Mouse (Mus musculus) ES-E14 (cell line): ENCODE measurements around the gene B3gat3. TPM values are rescaled to one million over a fixed set of nuclear protein-coding genes. Genes with fewer than 3 reads are reported as not detected.

Experiments used
- DNase-seq: peaks from one replicate; pipeline ENCODE4 v3.0.0-alpha.2; 2013; ENCODE audit warnings: low read depth, low spot score
- H3K27ac ChIP-seq: 2 replicates; pipeline ENCODE4 v1.5.1; 2012; ENCODE audit warnings: low read depth, mild to moderate bottlenecking, low read length, moderate library complexity, mixed read lengths; ENCODE audit not compliant: poor library complexity, insufficient read depth, severe bottlenecking
- H3K36me3 ChIP-seq: 2 replicates; pipeline ENCODE4 v1.6.1; 2012; ENCODE audit warnings: mild to moderate bottlenecking, low read length, moderate library complexity, mixed read lengths; ENCODE audit not compliant: control insufficient read depth, poor library complexity, insufficient read depth, severe bottlenecking
- H3K4me1 ChIP-seq, 2 experiments: fragments of 150-350 bp in 1 of 2; sonication (generic) in 1 of 2; 2 replicates each; pipeline ENCODE4 v1.6.1; 2012; ENCODE audit warnings: low read length in 2 of 2, mild to moderate bottlenecking in 1 of 2, mixed read lengths in 1 of 2; ENCODE audit not compliant: control insufficient read depth in 2 of 2, insufficient read depth in 2 of 2, poor library complexity in 1 of 2
- H3K4me3 ChIP-seq, 2 experiments: fragments of 150-350 bp in 1 of 2; sonication (generic) in 1 of 2; 2 replicates each; pipeline ENCODE4 v1.5.1; 2012; ENCODE audit warnings: low read length in 2 of 2, low read depth in 1 of 2, mild to moderate bottlenecking in 1 of 2, mixed read lengths in 1 of 2; ENCODE audit not compliant: insufficient read depth in 1 of 2, poor library complexity in 1 of 2, severe bottlenecking in 1 of 2
- H3K9ac ChIP-seq: 2 replicates; pipeline ENCODE4 v1.6.1; 2012; ENCODE audit warnings: low read depth, mild to moderate bottlenecking, low read length, mixed read lengths; ENCODE audit not compliant: poor library complexity, insufficient read depth, severe bottlenecking
- H3K9me3 ChIP-seq: fragments of 150-350 bp; sonication (generic); 2 replicates; pipeline ENCODE4 v1.6.1; 2012; ENCODE audit warnings: low read depth, mild to moderate bottlenecking, low read length; ENCODE audit not compliant: control insufficient read depth, insufficient read depth
- CHD2 ChIP-seq: IDR thresholded peaks from 2 replicates; pipeline ENCODE4 v1.6.1; 2014; ENCODE audit warnings: mild to moderate bottlenecking, low read depth, low read length, inconsistent platforms
- HCFC1 ChIP-seq: IDR thresholded peaks from 2 replicates; pipeline ENCODE4 v1.6.1; 2012; ENCODE audit warnings: low read length, inconsistent platforms, borderline replicate concordance; ENCODE audit not compliant: insufficient read depth
- MAFK ChIP-seq: IDR thresholded peaks from 2 replicates; pipeline ENCODE4 v1.6.1; 2014; ENCODE audit warnings: mild to moderate bottlenecking, low read depth, low read length, inconsistent platforms; ENCODE audit not compliant: insufficient read depth
- ZC3H11A ChIP-seq: IDR thresholded peaks from 2 replicates; pipeline ENCODE4 v1.6.1; 2012; ENCODE audit warnings: low read depth, mild to moderate bottlenecking, inconsistent platforms, low read length, borderline replicate concordance
- ZNF384 ChIP-seq: IDR thresholded peaks from 2 replicates; pipeline ENCODE4 v1.6.1; 2012; ENCODE audit warnings: low read depth, low read length, inconsistent platforms
- in situ Hi-C, 2 experiments: fragments of 600-800 bp; cut with MboI; formaldehyde crosslinking; loops; one replicate each; pipeline ENCODE4 v1.15.1; 2025; ENCODE audit warnings: low sequenced_read_pairs in 2 of 2, inconsistent platforms in 1 of 2; ENCODE audit not compliant: unreplicated experiment in 2 of 2
- total RNA-seq: library from RNA; depleted of rRNA; stranded (reverse); fragments of 300-350 nt; gene quantifications from 2 replicates; pipeline ENCODE4 v1.2.3, GENCODE M21; 2012

The B3gat3 gene
- total RNA-seq, 1 experiment = 36.8 TPM

DNA sequence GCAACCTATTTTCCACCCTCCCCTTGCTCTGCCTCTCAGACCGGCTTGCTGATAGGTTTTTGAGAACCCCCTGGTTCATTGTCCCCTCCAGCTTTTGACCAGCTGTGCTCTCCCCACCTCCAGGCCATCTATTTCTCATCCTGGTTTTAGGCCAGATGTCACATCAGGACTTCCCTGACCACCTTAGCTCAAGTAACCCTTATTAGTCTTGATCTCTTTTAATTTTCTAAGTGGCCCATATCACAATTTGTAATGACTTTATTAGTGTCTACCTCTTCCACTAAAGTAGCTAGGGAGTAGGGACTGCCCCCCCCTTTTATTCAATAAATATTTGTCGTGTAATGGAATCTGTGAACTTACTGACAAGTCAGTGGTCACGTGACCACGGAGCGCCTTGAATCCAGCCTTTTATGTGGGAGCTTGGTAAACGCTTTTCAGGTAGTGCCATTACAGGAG, 690 bp downstream of the B3gat3 start:
- Histone ChIP-seq H3K9ac (peak overlapping the region; percentile 88), H3K4me3 (peak overlapping the region; percentile 94 to 96), H3K36me3 (no peaks in the 10 kb centered on the region; the same call in 1 of the 2 replicates), H3K9me3 (no peaks in the 10 kb centered on the region), H3K4me1 (peaks cover 0 to 3% of the 10 kb centered on the region in 2 experiments; a peak in 1 of 4 replicates), H3K27ac (peak overlapping the region; percentile 68; the same call in 1 of the 2 replicates)
- TF ChIP-seq MAFK (no peak), ZNF384 (no peak), HCFC1 (no peak), CHD2 (no peak), ZC3H11A (0 out of 2 replicates have a peak, but pooled peaks have one; percentile 1)
- in situ Hi-C loops = loop anchor here in 1 of 2 experiments (25.0 kb wide), 1 partner anchor 1691 kb away; the partner anchor contains the start of genes Ddb1 and Tkfc
- DNase-seq = no peak

DNA sequence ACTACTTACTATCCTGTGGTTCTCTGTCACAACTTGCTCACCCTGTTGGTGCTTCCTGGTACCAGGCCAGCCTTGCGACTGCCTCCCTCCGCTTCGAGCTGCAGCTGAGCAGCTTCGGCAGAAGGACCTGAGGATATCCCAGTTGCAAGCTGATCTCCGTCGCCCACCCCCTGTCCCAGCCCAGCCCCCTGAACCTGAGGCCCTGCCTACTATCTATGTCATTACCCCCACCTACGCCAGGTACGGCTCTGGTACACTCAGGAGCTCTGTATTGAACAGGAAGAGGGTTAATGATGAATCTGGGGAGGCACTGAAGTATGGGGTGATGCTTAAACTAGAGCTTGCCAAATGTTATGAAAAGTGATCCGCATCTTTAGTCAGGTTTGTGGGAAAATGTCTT, 1.6 kb downstream of the B3gat3 start:
- 0 out of 2 replicates have a peak overlapping the region, but pooled peaks have one; percentile 1 for H3K9ac ChIP-seq
- no peaks in the 10 kb centered on the region for H3K36me3 ChIP-seq
- H3K9me3 ChIP-seq = no peaks in the 10 kb centered on the region
- TF ChIP-seq ZNF384 (no peak), ZC3H11A (no peak), CHD2 (no peak), MAFK (no peak), HCFC1 (no peak)
- in situ Hi-C loops = loop anchor here in 1 of 2 experiments (25.0 kb wide), 1 partner anchor 1691 kb away; the partner anchor contains the start of genes Ddb1 and Tkfc
- H3K4me1 ChIP-seq = peaks cover 0 to 3% of the 10 kb centered on the region in 2 experiments; a peak in 1 of 4 replicates
- no peak overlapping the region for H3K4me3 ChIP-seq
- no peak for DNase-seq
- H3K27ac ChIP-seq = no peak overlapping the region

DNA sequence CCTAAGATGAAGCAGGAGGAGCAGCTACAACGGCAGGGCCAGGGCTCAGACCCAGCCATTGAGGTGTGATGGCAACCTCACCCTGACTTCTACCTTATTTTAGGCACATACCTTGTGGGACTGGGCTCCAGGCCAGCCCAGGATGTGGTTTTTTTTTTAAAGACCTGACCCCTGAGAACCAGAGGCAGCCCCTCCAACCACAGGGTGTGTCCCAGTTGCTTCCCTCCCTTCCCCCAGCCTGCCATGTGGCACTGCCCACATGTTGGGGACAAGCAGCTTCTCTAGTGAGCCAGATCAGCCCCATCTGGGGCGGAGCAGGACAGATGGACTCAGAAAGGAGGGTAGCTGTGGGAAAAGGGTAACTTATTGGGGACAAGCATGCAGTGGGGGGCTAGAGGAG, 6.6 kb downstream of the B3gat3 start:
- no peak for DNase-seq
- peaks cover 0 to 8% of the 10 kb centered on the region in 2 experiments; a peak in 1 of 4 replicates for H3K4me1 ChIP-seq
- TF ChIP-seq ZNF384 = no peak
- no peak for TF ChIP-seq CHD2
- no peak for TF ChIP-seq ZC3H11A
- no peak for TF ChIP-seq HCFC1
- TF ChIP-seq MAFK = no peak
- H3K27ac ChIP-seq = no peak overlapping the region
- H3K36me3 ChIP-seq = no peaks in the 10 kb centered on the region; the same call in 1 of the 2 replicates
- H3K9me3 ChIP-seq = no peaks in the 10 kb centered on the region
- H3K4me3 ChIP-seq = no peak overlapping the region
- H3K9ac ChIP-seq = no peak overlapping the region
- in situ Hi-C loops = no loop called here

DNA sequence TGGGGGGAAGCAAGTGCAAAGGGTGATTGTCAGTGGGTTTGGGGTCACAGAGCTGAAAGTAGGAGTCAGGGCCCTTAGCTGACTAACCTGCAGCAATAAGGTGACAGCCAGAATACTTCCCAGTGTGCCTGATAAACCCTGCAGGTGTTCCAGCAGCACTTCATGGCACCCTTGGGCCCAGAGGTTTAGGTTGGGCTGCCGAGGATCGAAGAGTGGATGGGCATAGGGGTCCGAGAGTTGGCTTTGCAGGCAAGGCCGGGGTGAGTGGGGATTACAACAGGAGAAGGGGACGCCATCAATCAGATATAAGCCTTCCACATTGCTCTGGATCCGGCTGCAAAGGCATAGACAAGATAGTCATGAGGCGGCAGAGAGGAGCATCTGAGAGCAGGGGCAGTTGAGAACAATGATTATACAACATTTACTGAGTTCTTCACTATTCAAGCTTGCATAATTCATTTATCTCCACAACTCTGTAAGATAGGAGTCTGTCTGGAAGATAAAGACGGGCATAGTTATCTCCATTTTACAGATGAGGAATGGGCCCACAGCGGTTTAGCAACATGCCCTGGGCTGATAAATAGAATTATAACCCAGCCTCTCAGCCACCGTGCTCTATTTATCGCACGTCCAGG, 7.8 kb downstream of the B3gat3 start:
- no peak for DNase-seq
- Histone ChIP-seq H3K4me3 (no peak overlapping the region), H3K27ac (no peak overlapping the region), H3K36me3 (no peaks in the 10 kb centered on the region; the same call in 1 of the 2 replicates), H3K9ac (no peak overlapping the region), H3K9me3 (no peaks in the 10 kb centered on the region), H3K4me1 (peaks cover 0 to 8% of the 10 kb centered on the region in 2 experiments; a peak in 1 of 4 replicates)
- in situ Hi-C loops = no loop called here
- no peak for TF ChIP-seq ZC3H11A
- no peak for TF ChIP-seq ZNF384
- no peak for TF ChIP-seq MAFK
